Mouse (Mus musculus) olfactory bulb, adult 2 months (tissue): ENCODE measurements at regions not wholly inside any gene's neighbourhood (a gene's known extent, or its start where the extent isn't known, plus 50 kb on each side); places are given as distances from the start of the nearest gene placed in this dataset.

Experiments used
- CTCF ChIP-seq: fragments of 200-500 bp; IDR thresholded peaks from 2 replicates; pipeline ENCODE4 v1.5.1; 2012; ENCODE audit warnings: low read depth, mild to moderate bottlenecking, low read length, moderate library complexity; ENCODE audit not compliant: insufficient read depth
- POLR2A ChIP-seq: fragments of 200-500 bp; IDR thresholded peaks from 2 replicates; pipeline ENCODE4 v1.6.1; 2012; ENCODE audit warnings: mild to moderate bottlenecking, low read depth, low read length, moderate library complexity; ENCODE audit not compliant: insufficient read depth

- no peak for TF ChIP-seq CTCF
- TF ChIP-seq POLR2A, result no peak
Measured at GRCm38 (mm10) chr10:111593280-111593679, 87.2 kb downstream of the Phlda1 start.
